19 mouse cellular contexts compared by ENCODE assay signal in the genomic region with DNA sequence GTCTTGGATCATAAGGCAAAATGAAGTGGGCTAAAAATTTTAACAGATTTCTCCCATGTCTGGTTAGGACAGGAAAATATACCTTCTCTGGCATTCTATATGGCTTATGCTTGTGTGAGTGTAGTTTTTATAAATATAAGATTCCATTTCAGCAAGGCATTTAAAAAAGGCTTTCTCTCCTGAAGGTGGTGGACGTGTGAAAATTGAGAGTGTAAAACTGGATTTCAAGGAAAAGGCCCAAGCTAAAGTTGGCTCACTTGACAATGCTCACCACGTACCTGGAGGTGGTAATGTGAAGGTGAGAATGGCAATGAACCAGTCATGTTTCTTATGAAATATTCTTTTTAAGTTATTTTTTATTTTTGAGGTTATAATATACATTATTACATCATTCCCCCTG. TPM values are rescaled to one million over a fixed set of nuclear protein-coding genes. Genes with fewer than 3 reads are reported as not detected.
DNase-seq lines count a peak whose midpoint lies in the region; ATAC-seq lines count a peak whose summit lies in the region.
"Had no signal": no experiment of that assay in that cellular context is flagged by ENCODE, and none has a peak within 500 bp of the region (broad histone marks: within the 10 kb centered on the region; RNA-seq: fewer than 3 reads in every experiment).

No protein-coding gene starts in this region.

- no peak for DNase-seq in frontal cortex, postnatal 36 days (ENCODE audit: low spot score in 2 of 2)
- peak; percentile 55 for DNase-seq in brain, adult 2 months (ENCODE audit: low read depth, low spot score)
- no peak for DNase-seq in layer of hippocampus, postnatal 36 days
- DNase-seq: adrenal gland, adult 2 months; adrenal gland, adult 8-10 months; adrenal gland, postnatal 10 days; adrenal gland, postnatal 14 days; adrenal gland, postnatal 25 days; adrenal gland, postnatal 36 days; B cell, adult 2 months; cerebellum, adult 11 months; cerebellum, adult 11-12 months; cerebellum, adult 18-20 months; cerebellum, adult 2 months had no signal

- peak; percentile 53 for ATAC-seq in frontal cortex, adult (ENCODE audit: low TSS enrichment)
- ATAC-seq: activated CD4-positive, CD25-positive, alpha-beta regulatory T cell, adult 4 months; CD4-positive, CD25-positive, alpha-beta regulatory T cell, adult 4 months; Patski had no signal

RNA-seq across cellular contexts. Expression of a gene that starts 30.1 kb away (rescaled TPM):
- total RNA-seq in layer of hippocampus, postnatal 36 days (2021) = 100 to 1,000 TPM; 204 to 223 TPM
- total RNA-seq: MEL had no signal
